Mouse (Mus musculus) heart, adult 2 months (tissue): ENCODE data around the gene Mpv17l2.

Experiments
- CTCF ChIP-seq: fragments of 200-600 bp; IDR thresholded peaks from 2 replicates; pipeline ENCODE4 v1.8.1; 2022; ENCODE audit warnings: antibody characterized with exemption, mild to moderate bottlenecking, moderate library complexity
- POLR2A ChIP-seq: fragments of 200-500 bp; IDR thresholded peaks from 2 replicates; pipeline ENCODE4 v1.6.1; 2011; ENCODE audit warnings: mild to moderate bottlenecking, low read depth, low read length, control low read depth; ENCODE audit not compliant: insufficient read depth

GRCm38 (mm10) chr8:70807304-70807703, 46.6 kb upstream of the Mpv17l2 start:
- TF ChIP-seq POLR2A (no peak), CTCF (no peak)
